Mouse (Mus musculus) myocyte (in vitro differentiated cells): ENCODE measurements around the gene Plxdc2. TPM values are rescaled to one million over a fixed set of nuclear protein-coding genes. Genes with fewer than 3 reads are reported as not detected.

Source experiments
- H3K27me3 ChIP-seq: one replicate; pipeline ENCODE4 v1.6.1; 2011; ENCODE audit not compliant: control insufficient read depth, insufficient read depth, insufficient read length
- H3K36me3 ChIP-seq: one replicate; pipeline ENCODE4 v1.6.1; 2011; ENCODE audit not compliant: control insufficient read depth, insufficient read depth
- H3K4me2 ChIP-seq: one replicate; pipeline ENCODE4 v1.6.1; 2011; ENCODE audit warnings: low read depth, control low read depth
- H3K4me3 ChIP-seq: one replicate; pipeline ENCODE4 v1.5.1; 2011; ENCODE audit warnings: mild to moderate bottlenecking, control low read depth, moderate library complexity
- H3K79me2 ChIP-seq: one replicate; pipeline ENCODE4 v1.6.1; 2011; ENCODE audit not compliant: control insufficient read depth, insufficient read depth
- H3ac ChIP-seq: one replicate; pipeline ENCODE4 v1.6.1; 2011; ENCODE audit not compliant: control insufficient read depth, insufficient read length
- CEBPB ChIP-seq: IDR thresholded peaks from 2 replicates; pipeline ENCODE4 v1.6.1; 2011; ENCODE audit warnings: mild to moderate bottlenecking, moderate library complexity; ENCODE audit not compliant: poor library complexity, insufficient read depth, severe bottlenecking
- E2F4 ChIP-seq: IDR thresholded peaks from one replicate; pipeline ENCODE4 v1.6.1; 2011; ENCODE audit warnings: mild to moderate bottlenecking, control low read depth, moderate library complexity; ENCODE audit not compliant: insufficient read depth
- MAX ChIP-seq: IDR thresholded peaks from one replicate; pipeline ENCODE4 v1.6.1; 2011; ENCODE audit warnings: low read depth, mild to moderate bottlenecking, control low read depth
- MYOD1 ChIP-seq, 3 experiments: IDR thresholded peaks; one replicate each; pipeline ENCODE4 v1.6.1; 2011; ENCODE audit warnings: control low read depth in 2 of 3, low read depth in 2 of 3, mild to moderate bottlenecking in 2 of 3, moderate library complexity in 1 of 3; ENCODE audit not compliant: insufficient read length in 2 of 3, control insufficient read depth in 1 of 3
- MYOG ChIP-seq, 3 experiments: IDR thresholded peaks; one replicate each; pipeline ENCODE4 v1.6.1; 2011; ENCODE audit warnings: control low read depth in 2 of 3, low read depth in 2 of 3, mild to moderate bottlenecking in 2 of 3; ENCODE audit not compliant: insufficient read length in 2 of 3, control insufficient read depth in 1 of 3, insufficient read depth in 1 of 3
- POLR2A ChIP-seq: IDR thresholded peaks from one replicate; pipeline ENCODE4 v1.6.1; 2011; ENCODE audit warnings: low read depth, mild to moderate bottlenecking, control low read depth, moderate library complexity; ENCODE audit not compliant: insufficient read length
- POLR2AphosphoS2 ChIP-seq: IDR thresholded peaks from one replicate; pipeline ENCODE4 v1.6.1; 2011; ENCODE audit warnings: low read depth, control low read depth; ENCODE audit not compliant: insufficient read length
- REST ChIP-seq: IDR thresholded peaks from one replicate; pipeline ENCODE4 v1.6.1; 2011; ENCODE audit warnings: mild to moderate bottlenecking, control low read depth, moderate library complexity; ENCODE audit not compliant: insufficient read depth, insufficient read length
- SRF ChIP-seq: IDR thresholded peaks from one replicate; pipeline ENCODE4 v1.6.1; 2011; ENCODE audit warnings: low read depth; ENCODE audit not compliant: control insufficient read depth, insufficient read length
- TCF12 ChIP-seq: IDR thresholded peaks from one replicate; pipeline ENCODE4 v1.6.1; 2011; ENCODE audit warnings: mild to moderate bottlenecking, control low read depth; ENCODE audit not compliant: poor library complexity, insufficient read depth, severe bottlenecking
- TCF3 ChIP-seq: IDR thresholded peaks from one replicate; pipeline ENCODE4 v1.6.1; 2011; ENCODE audit warnings: low read depth, control low read depth; ENCODE audit not compliant: insufficient read length
- USF1 ChIP-seq: IDR thresholded peaks from one replicate; pipeline ENCODE4 v1.6.1; 2011; ENCODE audit warnings: low read depth, mild to moderate bottlenecking, control low read depth, moderate library complexity
- polyA plus RNA-seq: library from polyadenylated mRNA; unstranded; fragments of >200 nt; fragmentation: generic; extraction: Trizol; gene quantifications from one replicate; pipeline ENCODE4 v1.2.1, GENCODE M21; 2012; ENCODE audit warnings: missing spikeins

The Plxdc2 gene
- polyA plus RNA-seq, 1 experiment: 0.16 TPM

DNA sequence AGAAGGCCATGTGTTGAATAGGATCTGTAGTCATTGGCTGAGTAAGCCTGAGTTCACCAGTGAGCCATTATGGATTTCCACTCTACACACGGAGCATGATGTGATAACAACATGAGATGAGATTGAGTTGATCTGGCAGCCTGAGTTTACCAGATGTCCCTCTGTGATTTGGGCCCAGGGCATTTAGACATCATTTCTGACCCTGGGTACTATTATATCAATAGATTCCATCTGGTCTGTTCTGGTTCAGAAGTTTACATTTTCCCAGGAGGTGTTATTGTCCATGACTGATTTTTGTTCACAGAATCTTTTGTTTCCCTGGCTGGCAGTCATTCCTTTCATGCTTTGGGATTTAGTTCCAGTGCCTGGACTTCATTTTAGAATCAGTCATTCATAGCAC, 146.7 kb downstream of the Plxdc2 start:
- no peak overlapping the region for H3K4me2 ChIP-seq
- H3K27me3 ChIP-seq: no peaks in the 10 kb centered on the region
- no peak overlapping the region for H3K4me3 ChIP-seq
- no peak overlapping the region for H3ac ChIP-seq
- no peaks in the 10 kb centered on the region for H3K79me2 ChIP-seq
- no peaks in the 10 kb centered on the region for H3K36me3 ChIP-seq
- TF ChIP-seq MYOD1 (IDR thresholded peaks at IDR 0.05; ENCODE audit: control insufficient read depth in 1 of 3, insufficient read length in 2 of 3, low read depth in 2 of 3): no peak
- no peak for TF ChIP-seq MAX
- TF ChIP-seq SRF: no peak
- no peak for TF ChIP-seq CEBPB
- no peak for TF ChIP-seq TCF12
- no peak for TF ChIP-seq TCF3
- TF ChIP-seq MYOG (IDR thresholded peaks at IDR 0.05; ENCODE audit: control insufficient read depth in 1 of 3, insufficient read depth in 1 of 3, insufficient read length in 2 of 3, low read depth in 2 of 3): no peak
- no peak for TF ChIP-seq POLR2A
- no peak for TF ChIP-seq REST
- TF ChIP-seq USF1: no peak
- no peak for TF ChIP-seq E2F4

DNA sequence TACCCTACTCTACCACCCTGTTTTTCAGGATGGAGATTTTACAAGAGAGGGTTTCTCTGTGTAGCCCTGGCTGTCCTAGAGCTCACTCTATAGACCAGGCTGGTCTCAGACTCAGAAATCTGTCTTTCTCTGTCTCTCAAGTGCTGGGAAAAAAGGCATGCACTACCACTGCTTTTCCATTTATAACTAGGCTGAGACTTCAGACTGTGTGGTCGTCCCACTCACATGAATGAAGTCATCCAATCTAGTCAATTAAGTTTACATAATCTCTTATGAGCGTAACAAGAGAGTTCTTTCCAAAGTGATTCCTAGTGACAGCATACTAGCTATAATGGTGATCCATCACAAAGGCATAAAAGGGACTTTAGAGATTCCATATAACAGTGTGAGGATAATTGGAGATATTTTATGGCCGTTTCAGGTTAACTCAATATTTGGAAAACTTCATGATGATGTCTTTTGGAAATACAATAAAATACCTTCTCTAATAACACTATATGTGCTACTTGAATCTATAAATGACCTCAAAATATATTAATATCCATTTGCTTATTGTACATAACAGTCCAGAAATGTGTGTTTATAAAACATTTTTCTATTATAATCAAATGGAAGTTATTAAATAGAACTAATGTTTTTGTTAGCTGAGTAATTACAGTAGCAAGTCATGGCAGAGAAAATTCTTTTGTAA, 151.6 kb downstream of the Plxdc2 start:
- Histone ChIP-seq H3K27me3 (no peaks in the 10 kb centered on the region), H3K36me3 (no peaks in the 10 kb centered on the region), H3K4me2 (no peak overlapping the region), H3K4me3 (no peak overlapping the region), H3ac (no peak overlapping the region), H3K79me2 (no peaks in the 10 kb centered on the region)
- TF ChIP-seq TCF3 (no peak), SRF (no peak), POLR2AphosphoS2 (no peak), E2F4 (no peak), USF1 (no peak), POLR2A (no peak), MYOG (IDR thresholded peaks at IDR 0.05; ENCODE audit: control insufficient read depth in 1 of 3, insufficient read depth in 1 of 3, insufficient read length in 2 of 3, low read depth in 2 of 3) (no peak), MAX (no peak), MYOD1 (IDR thresholded peaks at IDR 0.05; ENCODE audit: control insufficient read depth in 1 of 3, insufficient read length in 2 of 3, low read depth in 2 of 3) (no peak), TCF12 (no peak), CEBPB (no peak), REST (no peak)

DNA sequence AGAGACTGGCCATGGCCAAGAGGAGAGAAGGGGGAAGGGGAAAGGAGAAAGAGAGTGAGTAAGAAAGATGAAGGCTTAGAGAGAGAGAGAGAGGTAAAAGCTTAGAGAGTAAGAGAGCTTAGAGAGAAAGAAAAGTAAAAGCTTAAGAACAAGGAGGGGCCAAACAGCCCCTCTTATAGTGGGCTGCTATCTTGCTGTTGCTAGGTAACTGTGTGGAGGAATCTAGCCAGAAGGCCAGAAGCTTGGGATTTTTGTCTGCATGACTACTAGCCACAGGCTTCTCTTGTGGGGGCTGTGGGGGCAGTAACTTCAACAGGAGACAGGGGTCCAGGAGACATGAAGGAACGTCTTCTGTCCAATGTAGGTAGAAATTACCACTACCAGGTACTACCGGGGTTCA, 162.0 kb downstream of the Plxdc2 start:
- H3K36me3 ChIP-seq: no peaks in the 10 kb centered on the region
- H3ac ChIP-seq: no peak overlapping the region
- H3K27me3 ChIP-seq: no peaks in the 10 kb centered on the region
- no peaks in the 10 kb centered on the region for H3K79me2 ChIP-seq
- H3K4me3 ChIP-seq: no peak overlapping the region
- H3K4me2 ChIP-seq: no peak overlapping the region
- no peak for TF ChIP-seq CEBPB
- no peak for TF ChIP-seq E2F4
- TF ChIP-seq TCF12: no peak
- no peak for TF ChIP-seq MYOD1 (IDR thresholded peaks at IDR 0.05; ENCODE audit: control insufficient read depth in 1 of 3, insufficient read length in 2 of 3, low read depth in 2 of 3)
- TF ChIP-seq POLR2AphosphoS2: no peak
- no peak for TF ChIP-seq MYOG (IDR thresholded peaks at IDR 0.05; ENCODE audit: control insufficient read depth in 1 of 3, insufficient read depth in 1 of 3, insufficient read length in 2 of 3, low read depth in 2 of 3)
- no peak for TF ChIP-seq REST
- no peak for TF ChIP-seq TCF3
- no peak for TF ChIP-seq POLR2A
- no peak for TF ChIP-seq MAX
- no peak for TF ChIP-seq SRF
- no peak for TF ChIP-seq USF1

DNA sequence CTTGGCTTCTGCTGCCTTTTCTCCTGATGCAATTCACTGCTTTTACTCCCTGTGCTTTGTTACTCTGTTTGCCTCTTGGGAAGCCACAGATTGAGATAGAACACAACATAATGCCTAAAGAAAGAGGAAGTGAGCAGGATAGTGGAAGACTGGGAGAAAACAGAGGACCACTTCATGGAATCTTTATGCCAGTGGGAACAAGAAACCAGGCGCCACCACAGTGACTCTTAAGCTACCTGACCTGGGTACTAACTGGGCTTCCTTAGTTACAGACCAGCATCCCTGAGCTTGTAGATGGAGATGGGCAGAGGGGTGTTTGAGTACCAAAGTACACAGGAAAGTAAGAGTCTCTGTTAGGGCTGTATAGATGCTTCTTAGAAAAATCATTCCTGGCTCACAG, 167.3 kb downstream of the Plxdc2 start:
- Histone ChIP-seq H3K4me3 (no peak overlapping the region), H3ac (no peak overlapping the region), H3K79me2 (no peaks in the 10 kb centered on the region), H3K27me3 (no peaks in the 10 kb centered on the region), H3K4me2 (no peak overlapping the region), H3K36me3 (no peaks in the 10 kb centered on the region)
- TF ChIP-seq REST: no peak
- TF ChIP-seq TCF12: no peak
- no peak for TF ChIP-seq MYOG (IDR thresholded peaks at IDR 0.05; ENCODE audit: control insufficient read depth in 1 of 3, insufficient read depth in 1 of 3, insufficient read length in 2 of 3, low read depth in 2 of 3)
- TF ChIP-seq POLR2A: no peak
- TF ChIP-seq MYOD1 (IDR thresholded peaks at IDR 0.05; ENCODE audit: control insufficient read depth in 1 of 3, insufficient read length in 2 of 3, low read depth in 2 of 3): no peak
- no peak for TF ChIP-seq E2F4
- no peak for TF ChIP-seq CEBPB
- TF ChIP-seq POLR2AphosphoS2: no peak
- TF ChIP-seq TCF3: no peak
- no peak for TF ChIP-seq MAX
- TF ChIP-seq USF1: no peak
- no peak for TF ChIP-seq SRF

DNA sequence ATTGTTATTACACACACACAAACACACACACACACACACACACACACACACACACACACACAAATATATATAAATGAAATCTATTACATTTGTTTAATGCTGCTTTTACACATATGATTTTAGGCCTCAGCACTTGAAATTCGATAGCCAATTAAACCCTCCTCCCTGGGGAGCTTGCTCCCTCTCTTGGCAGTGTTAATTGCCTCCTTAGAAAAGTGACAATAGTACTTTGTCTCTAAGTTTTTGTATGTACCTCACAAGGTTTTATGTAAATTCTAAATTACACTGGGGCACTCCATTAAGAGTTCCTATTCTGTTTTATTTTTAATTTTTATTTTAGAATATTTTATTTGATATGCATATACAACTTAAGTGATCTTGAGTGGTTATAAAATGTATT, 176.1 kb downstream of the Plxdc2 start:
- no peaks in the 10 kb centered on the region for H3K27me3 ChIP-seq
- no peak overlapping the region for H3ac ChIP-seq
- TF ChIP-seq TCF3 (no peak), MYOG (IDR thresholded peaks at IDR 0.05; ENCODE audit: control insufficient read depth in 1 of 3, insufficient read depth in 1 of 3, insufficient read length in 2 of 3, low read depth in 2 of 3) (no peak), SRF (no peak), USF1 (no peak), POLR2A (no peak), CEBPB (no peak), MAX (no peak), MYOD1 (IDR thresholded peaks at IDR 0.05; ENCODE audit: control insufficient read depth in 1 of 3, insufficient read length in 2 of 3, low read depth in 2 of 3) (no peak), E2F4 (no peak), POLR2AphosphoS2 (no peak), REST (no peak), TCF12 (no peak)
- no peak overlapping the region for H3K4me2 ChIP-seq
- no peak overlapping the region for H3K4me3 ChIP-seq
- H3K79me2 ChIP-seq: no peaks in the 10 kb centered on the region
- no peaks in the 10 kb centered on the region for H3K36me3 ChIP-seq
